Mouse (Mus musculus) megakaryocyte, embryonic 14.5 days (primary cell): ENCODE data around the gene Apoc4.

ENCODE experiments used
- FLI1 ChIP-seq: IDR thresholded peaks from 2 replicates; pipeline ENCODE4 v1.6.1; 2012; ENCODE audit warnings: low read length, inconsistent platforms, mixed read lengths
- GATA1 ChIP-seq: IDR thresholded peaks from 3 replicates; pipeline ENCODE4 v1.6.1; 2012; ENCODE audit warnings: mixed read lengths, low read length, inconsistent platforms, borderline replicate concordance

DNA sequence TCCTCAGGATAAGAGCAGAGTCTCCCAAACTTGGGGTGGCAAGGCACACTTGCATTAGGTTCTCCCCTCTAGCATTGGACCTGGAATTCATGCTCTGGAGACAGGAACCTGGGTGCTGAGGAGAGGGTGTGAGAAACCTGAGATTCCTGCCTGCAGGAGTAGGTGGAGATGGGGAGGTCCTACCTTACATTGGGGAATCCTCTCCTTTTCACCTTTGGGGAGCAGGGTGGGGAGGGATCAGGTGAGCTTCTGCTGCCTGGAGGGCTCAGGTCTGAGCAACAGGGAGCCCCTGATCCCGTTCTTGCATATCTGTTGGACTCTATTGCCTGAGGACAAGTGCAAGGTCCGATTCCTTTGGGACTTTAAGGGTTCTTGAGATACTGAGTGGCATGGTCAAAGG, 35.5 kb upstream of the Apoc4 start:
- no peak for TF ChIP-seq GATA1
- no peak for TF ChIP-seq FLI1
